Mouse (Mus musculus) retina, adult 2 months (tissue): ENCODE measurements at regions not wholly inside any gene's neighbourhood (a gene's known extent, or its start where the extent isn't known, plus 50 kb on each side); places are given as distances from the start of the nearest gene placed in this dataset.

Source experiments
- DNase-seq: peaks from one replicate; pipeline ENCODE4 v3.0.0-alpha.2; 2012; ENCODE audit warnings: low read depth, low spot score

DNA sequence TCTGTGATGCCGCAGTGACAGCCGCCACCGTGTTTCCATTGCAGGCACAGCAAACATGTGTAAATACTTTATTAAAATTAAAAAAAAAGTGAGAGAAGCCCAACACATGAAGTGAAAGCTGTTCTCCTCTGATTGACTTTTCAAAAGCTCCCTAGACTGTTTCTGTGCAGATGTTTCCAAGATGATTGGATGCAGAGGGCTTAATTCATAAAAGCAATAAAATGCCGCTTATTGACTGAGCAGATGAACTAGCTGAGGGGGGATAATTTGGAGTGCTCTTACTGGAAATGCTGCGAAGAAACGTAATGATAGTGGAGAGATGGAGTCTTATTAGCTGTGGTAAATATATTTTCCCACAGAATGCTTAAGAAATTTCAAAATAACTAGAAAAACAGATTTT is 170.4 kb downstream of the Rnf144a start:
- no peak for DNase-seq

DNA sequence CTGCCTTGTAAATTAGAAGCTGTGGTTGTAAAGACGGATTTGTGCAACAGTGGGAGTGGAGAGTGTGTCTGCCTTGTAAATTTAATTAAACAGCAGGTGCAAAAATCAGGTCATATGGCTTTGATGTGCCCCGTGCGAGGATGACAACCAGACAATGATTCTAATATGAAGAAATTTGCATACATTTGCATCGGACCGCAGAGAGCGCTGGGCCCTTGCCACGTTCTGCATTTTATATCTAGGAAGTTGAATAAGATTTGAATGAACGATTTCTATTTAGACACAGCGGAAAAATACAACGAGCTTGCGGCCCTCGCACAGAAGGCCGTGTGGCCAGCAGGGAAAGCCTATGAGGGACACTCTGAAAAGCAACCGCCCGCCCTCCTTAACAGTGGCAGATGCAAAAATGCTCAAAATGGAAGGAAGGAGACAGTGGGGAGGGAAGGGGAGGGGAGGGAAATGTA is 187.5 kb downstream of the Rnf144a start:
- no peak for DNase-seq

DNA sequence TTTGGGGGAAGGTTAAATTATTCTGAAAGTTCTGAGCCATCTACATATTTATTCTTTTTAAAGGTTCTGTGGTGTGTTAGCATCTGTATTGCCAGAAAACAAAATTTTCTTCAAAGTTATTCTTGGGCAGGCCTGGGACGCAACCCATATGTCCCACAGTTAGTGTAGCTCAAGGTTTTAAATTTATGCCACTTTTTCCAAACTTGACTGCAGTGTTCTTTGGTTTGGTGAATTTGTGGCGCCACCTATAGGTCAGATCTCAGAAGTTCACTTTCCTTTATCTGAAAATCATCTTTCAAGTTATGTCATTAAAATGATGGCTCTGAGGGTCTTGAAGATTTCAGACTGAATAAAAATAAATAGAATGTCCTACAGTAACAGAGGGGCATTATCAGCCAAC is 188.7 kb downstream of the Rnf144a start:
- DNase-seq = peak; percentile 18

DNA sequence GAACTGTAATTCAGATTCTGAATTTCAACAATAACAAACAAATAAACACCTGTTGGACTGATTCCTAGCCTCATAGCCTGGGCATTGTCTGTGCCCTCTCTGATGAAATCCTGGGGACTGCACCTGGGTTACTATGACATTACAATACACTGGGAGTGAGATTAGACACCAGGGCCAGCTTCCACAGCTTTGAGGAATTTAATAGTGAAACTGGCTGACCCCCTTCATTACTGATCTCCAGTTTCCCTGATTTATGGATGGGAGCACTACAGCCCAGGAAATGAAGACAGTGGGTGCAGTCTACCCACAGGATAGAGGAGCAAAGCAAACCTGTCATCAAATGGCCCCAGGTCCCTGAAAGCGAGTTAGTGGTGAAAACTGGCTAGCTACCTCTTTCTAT is 202.6 kb downstream of the Rnf144a start:
- DNase-seq = no peak

DNA sequence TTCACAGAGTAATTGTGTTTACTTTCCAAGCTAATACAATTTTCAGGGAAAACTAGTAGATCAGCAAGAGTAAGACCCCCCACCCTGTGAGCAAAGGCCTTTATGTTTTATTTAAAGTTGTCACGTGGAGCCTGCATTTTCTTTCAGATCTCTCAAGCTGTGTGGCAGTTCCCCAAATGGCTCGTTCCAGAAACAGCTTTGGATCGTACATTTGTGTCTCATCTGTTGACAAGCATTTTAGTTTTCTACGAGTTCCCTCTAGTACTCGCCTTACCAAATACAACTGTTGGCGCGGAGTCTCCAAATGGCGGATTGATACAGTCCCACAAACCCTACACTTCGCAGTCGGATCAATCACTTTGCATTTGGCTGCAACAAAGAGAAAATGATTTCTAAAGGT is 203.6 kb downstream of the Rnf144a start:
- no peak for DNase-seq

DNA sequence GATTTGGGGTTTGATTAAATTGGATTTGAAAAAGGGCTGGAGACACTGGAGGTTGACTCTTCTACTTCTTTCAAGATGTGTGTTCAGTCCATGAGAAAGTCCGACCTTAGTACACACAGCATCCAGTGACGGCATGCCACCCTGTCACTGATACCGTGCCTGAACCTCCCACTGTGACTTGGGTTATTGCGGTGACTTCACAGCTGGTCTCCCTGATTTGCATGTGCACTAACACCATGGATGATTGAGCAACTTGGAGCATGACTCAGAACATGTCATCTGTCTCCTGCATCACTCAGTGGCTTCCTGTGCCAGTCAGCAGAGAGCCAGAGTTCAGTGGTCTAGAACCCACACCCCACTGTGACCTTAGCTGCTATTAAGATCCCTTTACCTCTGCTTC is 208.3 kb downstream of the Rnf144a start:
- no peak for DNase-seq

DNA sequence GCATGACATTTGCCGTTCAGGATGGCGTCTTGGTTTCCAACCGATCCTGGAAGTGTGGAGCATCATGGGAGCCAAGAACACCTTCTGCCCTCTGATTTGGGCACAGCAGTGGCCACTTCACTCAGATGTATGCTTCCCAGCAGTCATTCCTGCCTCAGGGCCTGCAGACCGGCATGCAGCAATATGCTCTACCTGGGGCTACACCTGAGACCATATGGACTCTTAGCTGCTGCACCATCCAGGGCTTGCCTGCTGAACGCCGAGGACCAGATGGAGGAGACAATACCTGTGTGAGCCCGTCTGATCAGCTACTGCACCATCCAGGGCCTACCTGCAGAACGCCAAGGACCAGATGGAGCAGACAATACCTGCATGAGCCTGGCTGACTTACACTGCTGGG is 209.0 kb downstream of the Rnf144a start:
- no peak for DNase-seq

DNA sequence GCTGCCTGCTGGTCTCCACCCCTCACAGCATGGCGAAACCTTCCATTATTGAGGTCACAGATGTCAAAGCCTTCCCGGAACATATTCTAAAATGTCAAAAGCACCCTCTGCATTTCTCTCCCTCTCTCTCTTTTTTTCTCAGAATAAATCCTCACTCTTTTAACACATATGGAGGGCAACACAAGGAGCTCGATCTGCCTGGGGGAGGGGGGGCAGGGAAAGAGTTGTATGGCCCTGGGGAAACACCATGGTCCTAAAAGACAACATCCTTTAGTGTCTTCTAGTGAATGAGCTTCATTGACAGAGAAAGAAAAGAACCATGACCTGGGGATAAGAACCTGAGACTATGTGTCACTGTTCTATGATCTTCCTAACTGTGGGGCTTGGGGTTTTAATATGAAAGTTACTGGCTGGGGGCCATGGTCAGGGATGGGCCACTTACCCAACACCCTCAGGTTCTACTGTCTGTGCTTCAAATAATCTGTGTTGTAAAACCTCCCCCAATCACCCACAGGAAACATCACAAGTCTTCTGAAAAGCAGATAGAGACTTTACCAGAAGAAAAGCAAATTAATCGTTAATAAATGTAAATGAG is 223.0 kb downstream of the Rnf144a start:
- DNase-seq = no peak

DNA sequence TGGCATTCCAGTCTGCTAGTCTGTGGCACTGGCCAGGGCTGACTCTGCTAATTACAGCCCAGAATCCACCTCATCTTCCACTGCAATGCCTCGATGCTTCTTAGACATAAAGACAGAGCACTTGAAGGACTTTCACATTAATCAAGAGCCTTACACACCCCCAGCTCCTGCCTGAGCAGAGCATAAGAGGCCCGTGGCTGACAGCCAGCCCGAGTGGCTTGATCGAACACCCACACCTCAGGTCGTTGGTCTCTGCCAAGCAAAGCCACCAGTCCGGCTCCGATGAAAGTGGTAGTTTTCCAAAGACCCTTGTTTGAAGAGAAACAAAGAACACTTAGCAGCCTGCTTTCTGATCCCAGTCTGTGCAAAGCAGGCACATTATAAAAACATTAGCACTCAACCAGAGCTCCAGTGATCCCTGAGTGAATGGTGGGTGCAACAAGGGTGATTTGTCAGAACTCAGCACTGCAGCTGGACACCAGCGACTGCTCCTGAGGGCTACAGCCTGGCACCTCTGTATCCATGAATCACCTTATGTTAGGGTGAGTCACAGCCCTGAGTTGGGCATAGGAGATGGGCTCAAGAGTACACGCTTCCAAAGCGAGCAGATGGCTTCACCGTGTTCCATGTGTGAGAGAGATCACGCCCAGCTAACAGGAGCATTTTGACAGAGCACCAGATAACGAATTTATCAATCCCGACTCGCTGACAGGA is 223.6 kb downstream of the Rnf144a start:
- no peak for DNase-seq

DNA sequence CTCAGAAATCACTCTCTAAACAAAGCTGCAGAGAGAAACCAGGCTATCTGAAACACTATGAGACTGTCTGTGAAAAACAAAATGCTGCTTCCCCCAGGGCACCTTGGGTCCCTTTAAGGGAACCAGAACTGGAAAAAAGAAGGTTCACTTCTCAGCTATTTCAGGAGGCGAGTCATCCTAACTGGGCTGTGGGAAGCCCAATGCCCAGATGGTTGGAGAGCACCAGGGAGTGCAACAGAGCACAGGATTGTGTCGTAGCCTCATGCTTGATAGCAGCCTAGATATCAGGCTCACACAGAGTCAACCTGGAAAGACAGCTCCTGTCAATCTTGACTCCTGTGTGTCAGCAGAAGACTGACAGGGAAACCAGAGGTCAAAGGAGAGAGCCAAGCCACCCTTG is 226.1 kb downstream of the Rnf144a start:
- no peak for DNase-seq

DNA sequence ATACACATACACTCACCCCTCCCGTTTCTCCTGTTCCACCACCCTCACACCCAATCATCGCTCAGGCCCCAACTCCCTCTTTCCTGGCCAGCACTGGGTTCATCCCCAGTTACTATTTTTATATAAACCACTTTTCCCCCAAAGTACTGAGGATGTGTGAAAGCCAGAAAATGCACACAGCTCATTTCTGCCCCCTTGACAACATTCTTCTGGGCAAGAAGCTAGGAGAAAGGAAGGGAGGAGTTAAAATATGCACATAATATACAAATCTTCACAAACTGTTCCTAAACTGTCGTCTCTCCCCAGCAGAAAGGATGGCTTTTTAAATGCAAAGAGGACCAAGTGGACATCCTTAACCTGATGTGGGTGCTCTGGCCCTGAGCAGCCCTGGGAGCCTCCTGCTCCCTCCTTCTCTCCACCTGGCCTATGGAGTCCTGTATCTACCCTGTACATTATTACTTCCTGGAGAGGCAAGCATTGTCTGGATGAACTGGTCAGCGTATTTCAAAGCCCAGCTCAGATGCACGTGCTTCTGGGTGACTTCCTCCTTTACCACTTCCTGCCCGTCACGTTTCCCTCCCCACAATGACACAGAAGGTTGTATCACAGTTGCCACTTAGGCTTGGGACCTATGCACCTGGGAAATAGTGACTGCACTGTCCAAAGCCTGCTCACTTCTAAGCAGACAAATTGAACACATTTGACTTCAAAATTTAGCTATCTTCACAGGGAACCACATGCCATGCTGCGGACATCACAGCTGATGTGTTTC is 227.8 kb downstream of the Rnf144a start:
- no peak for DNase-seq

DNA sequence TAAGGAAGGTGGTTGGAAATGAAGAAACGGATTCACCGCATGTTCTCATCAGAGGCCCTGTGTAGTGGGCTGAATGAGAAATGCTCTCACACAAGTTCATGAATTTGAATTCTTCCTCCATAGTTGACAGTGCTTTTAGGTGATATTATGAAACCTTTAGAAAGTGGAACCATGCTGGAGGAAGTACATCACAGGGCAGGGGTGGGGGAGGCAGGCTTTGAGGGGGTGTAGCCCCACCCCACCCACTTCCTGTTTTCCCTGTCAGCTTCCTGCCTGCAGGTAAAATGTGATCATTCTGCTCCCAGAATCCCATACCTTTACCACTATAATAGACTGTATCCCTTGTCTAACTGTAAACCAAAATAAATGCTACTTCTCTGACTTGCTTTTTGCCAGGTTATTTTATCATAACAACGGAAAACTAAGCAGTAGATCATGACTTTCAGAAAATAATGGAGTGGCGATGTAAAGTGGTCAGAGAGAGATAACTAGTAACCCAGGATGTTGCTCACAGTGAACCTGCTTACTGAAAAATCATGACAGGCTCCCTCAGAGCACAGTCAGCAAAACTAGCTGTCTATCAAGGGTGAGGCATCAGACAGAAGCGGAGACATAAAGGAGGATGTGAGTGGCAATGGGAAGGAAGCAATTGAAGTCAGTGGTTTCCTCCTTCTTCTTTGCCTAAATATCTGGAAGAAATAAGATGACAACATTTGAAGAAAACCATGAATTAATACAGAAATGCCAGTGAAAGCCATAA is 230.2 kb downstream of the Rnf144a start:
- DNase-seq = no peak

DNA sequence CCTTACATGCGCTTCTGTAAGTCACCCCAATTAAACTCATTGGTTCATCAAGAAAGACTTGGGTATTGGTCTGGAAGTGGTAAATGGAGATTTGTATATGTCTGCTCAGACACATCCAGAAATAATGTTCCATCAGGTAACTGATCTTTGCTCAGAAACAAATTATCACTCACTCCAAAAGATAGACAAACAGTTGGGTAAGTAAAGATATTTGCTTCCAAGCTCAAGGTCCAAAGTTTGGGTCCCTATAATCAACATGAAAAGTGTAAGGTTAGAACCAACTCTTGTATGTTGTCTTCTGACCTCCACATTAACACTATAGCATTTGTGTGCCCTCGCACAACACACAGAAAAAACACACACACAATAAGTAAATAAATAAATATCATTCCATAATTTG is 232.0 kb downstream of the Rnf144a start:
- DNase-seq = no peak

DNA sequence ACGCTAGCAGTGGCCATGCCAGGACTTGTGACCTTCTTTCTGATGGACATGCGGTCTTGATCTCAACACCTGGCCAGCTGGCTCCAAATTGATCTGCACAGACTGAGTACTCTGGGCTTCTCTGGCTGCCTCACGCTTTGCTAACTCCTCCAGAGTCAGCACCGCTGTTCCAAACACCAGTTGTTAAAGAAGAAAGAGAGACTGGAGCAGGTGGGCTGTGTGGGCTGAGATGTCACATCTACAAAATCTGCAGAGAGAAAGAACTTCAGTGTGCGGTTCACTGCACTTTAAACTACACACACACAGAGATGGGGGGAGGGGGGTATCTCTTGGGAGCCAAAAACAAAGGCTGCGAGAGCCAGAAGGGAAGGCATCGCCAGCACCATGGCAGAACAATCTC is 234.2 kb downstream of the Rnf144a start:
- no peak for DNase-seq

DNA sequence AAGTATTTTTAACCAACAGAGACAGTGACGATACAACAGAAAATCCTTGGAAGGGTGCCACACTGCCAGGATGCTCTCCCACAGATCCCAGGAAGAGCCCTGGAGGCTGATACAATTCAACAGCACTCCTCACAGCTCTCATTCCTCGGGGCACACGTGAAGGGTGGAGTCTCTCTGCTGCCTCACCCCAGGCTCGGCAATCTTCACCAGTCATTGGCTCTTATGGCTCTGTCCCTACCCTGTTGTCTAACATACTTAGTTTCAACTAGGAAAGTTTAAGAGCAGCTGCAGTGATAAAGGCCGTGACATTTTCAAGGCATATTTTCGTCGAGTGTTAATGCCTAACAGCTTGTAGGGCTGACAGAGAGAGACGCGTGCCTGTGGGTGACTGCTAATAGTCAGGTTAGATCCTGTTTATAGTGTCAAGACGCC is 238.8 kb downstream of the Rnf144a start:
- no peak for DNase-seq

DNA sequence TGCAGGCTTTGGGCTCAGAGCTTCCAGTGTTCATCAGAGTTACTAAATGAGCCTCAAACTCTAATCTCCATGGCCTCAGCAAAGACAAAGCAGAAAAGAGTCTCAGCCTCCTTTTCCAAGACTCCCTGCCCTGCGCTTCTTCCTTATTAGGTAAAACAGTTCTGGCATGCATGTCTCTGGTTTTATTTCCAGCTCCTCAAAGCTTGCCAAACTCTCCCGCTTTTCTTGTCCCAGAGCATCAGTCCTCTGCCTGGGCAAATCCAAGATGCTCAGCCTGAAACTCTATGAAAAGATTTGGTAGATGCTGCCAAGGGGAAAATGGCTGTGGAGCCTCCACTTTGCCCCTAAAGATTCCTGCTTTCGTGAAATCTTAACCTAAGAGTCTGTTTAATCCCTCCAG is 251.6 kb downstream of the Rnf144a start:
- DNase-seq = no peak

DNA sequence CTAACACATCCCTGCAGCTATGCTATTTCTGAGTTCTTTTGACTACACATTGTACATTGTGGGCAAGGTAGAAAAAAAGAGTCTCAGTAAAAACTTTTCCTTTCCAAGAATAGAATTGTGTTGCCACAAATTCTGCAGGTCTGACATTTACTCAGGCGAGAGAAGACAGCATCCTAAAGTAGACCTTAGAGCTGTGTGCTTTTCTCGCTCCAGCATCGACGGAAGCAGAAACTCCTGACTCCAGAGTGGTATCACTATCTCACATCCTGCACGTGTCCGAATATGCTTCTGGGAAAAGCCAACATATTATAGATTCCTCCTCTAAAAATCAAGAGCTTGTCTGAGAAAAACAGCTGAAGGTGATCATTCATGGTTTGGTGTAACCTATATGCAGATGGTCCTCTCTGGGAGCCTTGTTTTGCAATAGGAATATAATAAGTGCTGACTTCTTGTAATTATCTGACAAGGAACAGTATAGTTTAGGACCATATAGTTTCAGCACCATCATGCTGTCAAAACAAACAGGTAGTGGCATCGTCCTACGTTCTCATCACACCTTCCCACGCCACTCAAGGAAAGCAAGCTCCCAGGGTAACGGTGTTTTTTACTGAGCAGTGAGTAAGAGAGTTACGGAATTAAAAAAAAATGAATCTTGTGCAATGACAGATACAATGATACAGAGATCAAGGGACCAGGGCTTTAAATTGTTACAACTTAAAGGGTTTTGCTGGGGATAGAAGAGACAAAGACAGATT is 254.0 kb downstream of the Rnf144a start:
- no peak for DNase-seq

DNA sequence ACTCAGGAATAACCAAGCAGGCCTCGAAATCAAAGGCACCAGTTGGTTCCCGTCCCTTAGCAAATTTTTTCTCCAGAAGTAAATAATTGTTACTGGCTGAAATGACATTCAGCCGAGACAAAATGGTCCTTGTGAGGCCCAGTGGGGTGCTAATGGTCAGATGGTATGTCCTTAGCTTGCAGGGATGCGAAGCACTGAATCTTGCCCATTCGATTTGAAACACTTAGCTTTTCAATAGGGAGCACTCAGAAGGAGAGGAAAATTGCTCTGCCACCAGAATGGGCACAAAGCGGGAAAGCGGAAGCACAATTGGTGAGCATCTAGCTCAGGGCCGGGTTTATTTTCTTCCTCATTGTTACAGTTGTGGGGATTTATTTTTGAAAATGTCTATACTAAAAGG is 262.1 kb downstream of the Rnf144a start:
- DNase-seq = no peak

DNA sequence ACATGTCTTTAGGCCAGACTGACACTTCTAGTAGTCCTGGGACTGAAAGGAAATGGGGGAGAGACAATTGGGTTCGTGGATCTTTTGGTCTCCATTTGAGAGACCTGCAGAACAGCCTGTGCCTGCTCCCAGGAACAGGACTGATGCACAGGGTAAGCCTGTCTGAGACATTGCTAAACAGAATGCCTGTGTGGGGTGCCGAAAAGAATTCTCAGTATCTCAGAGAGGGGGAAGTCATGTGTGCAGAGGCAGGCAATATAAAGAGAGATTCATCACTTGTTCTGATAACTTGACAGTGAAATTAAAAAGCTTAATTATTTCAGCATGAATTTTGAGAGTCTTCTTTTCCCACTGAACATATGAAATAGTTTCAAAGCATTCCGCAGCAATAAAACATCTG is 268.7 kb downstream of the Rnf144a start:
- no peak for DNase-seq

DNA sequence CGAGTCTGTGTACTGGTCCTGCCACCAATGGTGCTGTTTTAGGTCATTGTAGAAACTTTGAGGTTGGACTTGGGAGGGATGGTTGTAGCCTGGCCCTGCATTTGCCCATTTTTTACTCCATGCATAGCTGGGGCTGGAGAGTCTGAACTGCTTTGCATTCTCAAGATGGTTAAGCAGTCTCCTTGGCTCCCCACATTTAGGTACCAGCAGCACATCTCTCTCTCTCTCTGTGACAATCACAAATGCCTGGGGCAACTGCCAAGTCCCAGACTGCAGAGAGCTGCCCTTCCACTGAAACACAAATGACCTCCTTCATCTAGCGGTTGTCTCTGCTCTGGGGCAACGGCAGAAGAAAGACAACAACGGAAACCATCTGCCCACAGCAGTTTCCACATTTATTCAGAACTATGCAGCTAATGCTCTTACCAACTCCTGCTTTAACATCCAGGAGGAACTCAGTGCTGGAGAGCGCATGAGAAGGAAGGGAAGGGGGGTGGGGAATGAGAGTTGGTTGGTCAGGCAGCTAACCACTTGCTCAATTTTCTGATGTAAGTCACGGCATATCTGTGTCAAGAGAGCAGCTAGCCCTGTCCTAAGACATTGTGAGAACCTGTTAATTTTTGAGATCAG is 269.9 kb downstream of the Rnf144a start:
- no peak for DNase-seq

DNA sequence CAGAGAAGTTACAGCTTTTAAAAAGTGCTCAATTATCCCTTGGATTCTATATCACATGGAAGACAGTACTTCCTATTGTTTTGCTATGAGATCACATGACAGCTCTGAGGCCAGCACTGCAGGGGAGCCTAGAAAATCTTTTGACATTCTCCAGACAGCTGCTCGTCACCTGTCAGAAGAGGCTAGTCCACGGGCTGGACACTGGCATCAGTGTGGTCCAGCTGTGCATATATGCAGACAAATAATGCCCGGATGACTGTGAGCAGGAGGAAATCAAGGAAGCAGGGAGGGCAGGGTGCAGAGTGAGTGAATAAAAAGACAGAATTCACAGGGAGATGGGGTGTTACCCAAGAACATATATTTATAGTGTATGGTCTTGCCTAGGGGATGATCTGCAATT is 270.4 kb downstream of the Rnf144a start:
- DNase-seq = no peak
